Comparison of ENCODE assay signal across 8 mouse cellular contexts in the genomic region with DNA sequence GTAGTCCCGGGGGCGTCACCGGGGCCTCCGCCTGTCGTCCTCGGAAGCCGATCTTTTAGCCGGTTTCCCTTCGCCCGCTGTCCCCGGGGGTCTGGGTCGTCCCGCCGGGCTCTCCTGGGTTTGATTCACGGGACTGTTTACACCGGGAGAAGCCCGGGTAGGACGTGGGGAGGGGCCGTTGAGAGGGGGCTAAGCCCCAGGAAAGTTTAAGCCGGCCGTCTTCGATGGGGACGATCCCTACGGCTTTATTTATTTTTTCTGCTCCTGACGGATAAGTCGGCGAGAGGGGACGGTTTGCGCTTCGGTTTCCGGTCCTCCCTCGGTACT. TPM values are rescaled to one million over a fixed set of nuclear protein-coding genes. Genes with fewer than 3 reads are reported as not detected.
A peak's percentile ranks its signal among the peaks of the same experiment; 100 is the strongest.
DNase-seq lines count a peak whose midpoint lies in the region; ATAC-seq and TF ChIP-seq lines count a peak whose summit lies in the region.

No protein-coding gene starts in this region.

- no peak for TF ChIP-seq CTCF in testis, adult 2 months (IDR thresholded peaks at IDR 0.05; ENCODE audit: control insufficient read depth, insufficient read depth, insufficient replicate concordance, low read depth, low read length)

- H3K27me3 ChIP-seq in erythroblast, embryonic 14.5 days (ENCODE audit: control insufficient read depth): no peaks in the 10 kb centered on the region; the same call in 1 of the 2 replicates
- no peaks in the 10 kb centered on the region for H3K27me3 ChIP-seq in testis, adult 2 months (ENCODE audit: control insufficient read depth, insufficient read depth, low read length)
- H3K27me3 ChIP-seq in limb, embryonic 14.5 days (ENCODE audit: control insufficient read depth, insufficient read depth, low read length): no peaks in the 10 kb centered on the region
- no peaks in the 10 kb centered on the region for H3K27me3 ChIP-seq in stomach, embryonic 16.5 days (ENCODE audit: control insufficient read depth, insufficient read depth, low read length)

- no peaks in the 10 kb centered on the region for H3K9me3 ChIP-seq in erythroblast, embryonic 14.5 days (ENCODE audit: control insufficient read depth, low read length)
- no peaks in the 10 kb centered on the region for H3K9me3 ChIP-seq in limb, embryonic 14.5 days (ENCODE audit: control insufficient read depth, low read length)
- no peaks in the 10 kb centered on the region for H3K9me3 ChIP-seq in stomach, embryonic 16.5 days (replicated peaks; ENCODE audit: control insufficient read depth, low read length)

- H3K36me3 ChIP-seq in erythroblast, embryonic 14.5 days (ENCODE audit: control insufficient read depth): peaks cover 40% of the 10 kb centered on the region
- peaks cover 1% of the 10 kb centered on the region for H3K36me3 ChIP-seq in testis, adult 2 months (ENCODE audit: control insufficient read depth, insufficient read depth, low read length)
- peaks cover 19% of the 10 kb centered on the region for H3K36me3 ChIP-seq in limb, embryonic 14.5 days (ENCODE audit: control insufficient read depth, insufficient read depth, low read length)
- 0 out of 2 replicates have a peak, but pooled peaks cover 2% of the 10 kb centered on the region for H3K36me3 ChIP-seq in stomach, embryonic 16.5 days (ENCODE audit: control insufficient read depth, insufficient read depth, low read length)

- H3K4me1 ChIP-seq in erythroblast, embryonic 14.5 days (ENCODE audit: control insufficient read depth): peaks cover 27% of the 10 kb centered on the region
- H3K4me1 ChIP-seq in testis, adult 2 months (ENCODE audit: control insufficient read depth, insufficient read depth, low read length): peaks cover 7% of the 10 kb centered on the region
- H3K4me1 ChIP-seq in limb, embryonic 14.5 days (ENCODE audit: control insufficient read depth, insufficient read depth, low read length): peaks cover 19% of the 10 kb centered on the region
- peaks cover 27% of the 10 kb centered on the region for H3K4me1 ChIP-seq in stomach, embryonic 16.5 days (ENCODE audit: control insufficient read depth, insufficient read depth, low read length)

- peak overlapping the region; percentile 99 for H3K27ac ChIP-seq in testis, adult 2 months (ENCODE audit: control insufficient read depth, insufficient read depth, low read depth, low read length)
- peak overlapping the region; percentile 90 for H3K27ac ChIP-seq in limb, embryonic 14.5 days (replicated peaks; ENCODE audit: low read depth, low read length)
- peak overlapping the region; percentile 99 for H3K27ac ChIP-seq in stomach, embryonic 16.5 days (ENCODE audit: low read length)

- no peak; the same call in 1 of the 2 replicates for ATAC-seq in erythroblast, adult 5-6 weeks (replicated peaks; ENCODE audit: low FRiP score, poor library complexity, severe bottlenecking)
- ATAC-seq in limb, embryonic 14.5 days (ENCODE audit: low FRiP score, low read depth): peak; percentile 25
- ATAC-seq in stomach, embryonic 16.5 days (ENCODE audit: insufficient read depth, low FRiP score): peak; percentile 14; the same call in 1 of the 2 replicates

- DNase-seq in testis, postnatal 14 days (ENCODE audit: low spot score): no peak
- no peak for DNase-seq in limb, embryonic 14.5 days (ENCODE audit: low spot score)
- DNase-seq in thymus, postnatal 36 days: no peak
- no peak for DNase-seq in embryo, embryonic 9.5 days (ENCODE audit: extremely low spot score)

- peak overlapping the region; percentile 94 for H3K4me3 ChIP-seq in erythroblast, embryonic 14.5 days (replicated peaks)
- H3K4me3 ChIP-seq in testis, adult 2 months (ENCODE audit: control insufficient read depth, low read depth, low read length): peak overlapping the region; percentile 99
- peak overlapping the region; percentile 93 for H3K4me3 ChIP-seq in limb, embryonic 14.5 days (replicated peaks; ENCODE audit: low read length)
- peak overlapping the region; percentile 99 for H3K4me3 ChIP-seq in stomach, embryonic 16.5 days (replicated peaks; ENCODE audit: low read length)

- TF ChIP-seq POLR2A in testis, adult 2 months (IDR thresholded peaks at IDR 0.05; ENCODE audit: control insufficient read depth, low read depth, low read length): 0 out of 2 replicates have a peak, but pooled peaks have one; percentile 7
- TF ChIP-seq POLR2A in limb, embryonic 14.5 days (IDR thresholded peaks at IDR 0.05; ENCODE audit: borderline replicate concordance, extremely low read depth, insufficient read depth, insufficient read length): no peak

- WGBS in limb, embryonic 14.5 days: under 1% methylated on average over 29 of the region's 32 CpGs
- under 1% methylated on average over 32 of the region's 32 CpGs for WGBS in stomach, embryonic 16.5 days

- H3K4me2 ChIP-seq in limb, embryonic 14.5 days (replicated peaks; ENCODE audit: low read depth, low read length, severe bottlenecking): peak overlapping the region; percentile 69
- peak overlapping the region; percentile 84 for H3K4me2 ChIP-seq in stomach, embryonic 16.5 days (ENCODE audit: low read depth, low read length)

- peak overlapping the region; percentile 90 for H3K9ac ChIP-seq in limb, embryonic 14.5 days (ENCODE audit: low read depth, low read length, severe bottlenecking)
- peak overlapping the region; percentile 97 for H3K9ac ChIP-seq in stomach, embryonic 16.5 days (ENCODE audit: low read length)

RNA-seq across cellular contexts. Expression of a gene that starts 0.6 kb away (rescaled TPM):
- 0.74 and 1.0 TPM in 2 replicates for polyA plus RNA-seq in erythroblast, embryonic 14.5 days (2012)
- total RNA-seq in erythroblast, adult 5-6 weeks (2015; ENCODE audit: low replicate concordance): 3.3 and 5.0 TPM in 2 replicates
- total RNA-seq in erythroblast, adult 5-6 weeks (2017; ENCODE audit: low replicate concordance): 3.9 and 4.9 TPM in 2 replicates
- 129 and 130 TPM in 2 replicates for polyA plus RNA-seq in testis, adult 2 months (2012; rRNA removed)
- 21.5 and 29.8 TPM in 2 replicates for polyA plus RNA-seq in limb, embryonic 14.5 days (2012; rRNA removed)
- 12.3 and 13.1 TPM in 2 replicates for polyA plus RNA-seq in limb, embryonic 14.5 days (2014; fragmentation: Nextera tagmentation; extraction: Ambion mirVana)
- polyA plus RNA-seq in stomach, embryonic 16.5 days (2015; fragmentation: Nextera tagmentation; extraction: Ambion mirVana): 5.2 and 7.5 TPM in 2 replicates
